Mouse (Mus musculus) testis, adult 10 weeks (tissue): Measurements from ENCODE around the gene Gas2l1. TPM values are rescaled to one million over a fixed set of nuclear protein-coding genes. Genes with fewer than 3 reads are reported as not detected.

Source experiments
- polyA plus RNA-seq: library from polyadenylated mRNA; stranded (reverse); fragments of 350-450 nt; fragmentation: Illumina TruSeq; extraction: RNeasy Lipid Tissue Mini Kit (QIAGEN cat#74804); gene quantifications from one replicate; pipeline ENCODE4 v1.2.3, GENCODE M21; 2014; ENCODE audit warnings: low read depth, low replicate concordance

Gene Gas2l1
- 8.9 TPM for polyA plus RNA-seq

DNA sequence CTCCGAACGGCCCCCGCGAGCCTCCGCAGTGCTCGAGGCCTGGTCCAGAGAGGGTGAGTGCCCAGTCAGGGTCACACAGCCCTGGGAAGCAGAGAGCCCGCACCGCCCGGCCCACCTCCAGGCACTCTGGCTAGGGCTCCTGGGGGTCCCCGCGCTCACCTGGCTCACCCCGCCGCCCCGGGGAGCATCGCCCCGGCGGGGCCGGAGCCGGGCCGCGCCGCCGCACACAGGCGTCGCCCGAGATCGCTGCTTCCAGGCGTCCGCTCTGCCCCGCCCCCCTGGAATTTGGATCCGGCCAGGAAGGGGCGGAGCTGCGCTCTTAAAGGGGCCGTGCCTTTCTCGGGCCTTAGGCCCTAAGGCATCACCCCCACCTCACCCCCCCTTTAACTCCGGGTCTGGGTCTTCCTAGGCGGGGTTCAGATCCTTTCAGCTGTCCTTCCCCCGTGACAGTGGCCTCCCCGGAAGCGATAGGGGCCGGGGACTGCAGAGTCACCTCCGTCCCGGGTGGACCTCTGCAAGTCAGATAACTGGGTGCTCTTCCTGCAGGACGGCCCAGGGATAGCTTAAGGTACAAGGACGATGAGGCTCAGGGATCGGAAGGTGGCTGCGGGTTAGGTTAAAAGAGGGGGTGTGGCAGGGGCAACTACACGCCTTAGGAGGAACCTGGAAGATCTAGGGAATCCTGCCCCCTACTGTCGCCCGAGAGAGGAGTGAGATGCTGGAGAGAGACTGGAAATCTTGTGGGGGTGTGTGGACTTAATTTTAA, at the start of gene Gas2l1:
TSS of gene Gas2l1 (minus strand) at position 272 of the 766 bp plus-strand sequence.

DNA sequence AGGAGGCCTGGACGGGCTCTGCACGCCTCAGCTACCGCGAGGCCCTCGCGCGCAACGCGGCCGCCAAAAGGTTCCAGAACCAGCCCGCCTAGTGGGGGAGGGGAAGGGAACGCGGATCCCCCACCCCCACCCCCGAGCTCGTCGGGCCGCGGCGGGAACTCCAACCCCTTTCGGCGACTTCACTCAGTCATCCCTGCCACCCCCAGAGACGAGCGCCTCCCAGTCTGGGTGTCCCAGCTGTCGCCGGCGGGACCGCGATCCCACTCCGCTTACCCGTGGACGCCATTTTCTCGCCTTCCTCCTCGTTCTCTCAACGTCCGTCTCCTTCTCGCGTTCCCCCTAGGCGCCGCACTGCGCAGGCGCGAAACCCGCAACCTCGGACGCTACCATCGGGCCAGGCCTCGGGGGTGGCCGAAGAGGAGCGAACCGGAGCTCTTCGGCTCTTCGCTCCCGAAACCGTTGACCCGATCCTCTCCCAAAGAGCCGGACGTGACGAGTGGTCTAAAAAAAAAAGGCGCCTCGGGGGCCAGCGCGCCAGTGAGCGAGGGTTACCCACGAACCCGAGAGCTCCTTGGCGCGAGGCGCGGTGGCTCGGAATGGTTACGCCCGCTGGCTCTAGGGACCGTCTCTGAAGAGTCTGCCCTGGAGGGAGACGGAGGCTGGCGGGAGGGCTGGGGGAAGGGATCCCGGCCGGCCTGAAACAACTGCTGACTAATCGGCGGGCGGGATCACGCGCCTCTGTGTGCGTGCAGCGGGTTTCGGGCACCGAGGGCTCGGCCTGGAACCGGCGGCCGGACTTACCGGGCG, 33.8 kb upstream of the Gas2l1 start, which contains the start of the genes Rhbdd3 and Ewsr1:
TSS of gene Rhbdd3 (plus strand) at position 191 of the 807 bp plus-strand sequence.
TSS of gene Ewsr1 (minus strand) at position 531 of the 807 bp plus-strand sequence.

GRCm38 (mm10) chr11:5057856-5058641, 7.1 kb downstream of the Gas2l1 start, which contains the start of gene Rasl10a:
TSS of gene Rasl10a (plus strand) at chr11:5058128.

Other genes starting within 250 kb of the Gas2l1 start
- 138 TPM for gene Nf2, start 215.8 kb downstream of the Gas2l1 start, polyA plus RNA-seq
- gene Nipsnap1, start 191.4 kb downstream of the Gas2l1 start, polyA plus RNA-seq: 4.2 TPM
- 35.7 TPM for gene Thoc5, start 170.0 kb downstream of the Gas2l1 start, polyA plus RNA-seq
- 1.4 TPM for gene Nefh, start 117.3 kb downstream of the Gas2l1 start, polyA plus RNA-seq
- gene Ap1b1, start 78.5 kb downstream of the Gas2l1 start, polyA plus RNA-seq: 38.5 TPM
- 0.52 TPM for gene Rasl10a, start 7.2 kb downstream of the Gas2l1 start, polyA plus RNA-seq
- 11.9 TPM for gene Rhbdd3, start 33.6 kb upstream of the Gas2l1 start, polyA plus RNA-seq
- gene Ewsr1, start 33.9 kb upstream of the Gas2l1 start, polyA plus RNA-seq: 359 TPM
- 0.35 TPM for gene Emid1, start 86.9 kb upstream of the Gas2l1 start, polyA plus RNA-seq
- gene Kremen1, start 196.2 kb upstream of the Gas2l1 start, polyA plus RNA-seq: 2.7 TPM